Mouse (Mus musculus) gastrocnemius, adult 18-20 months (tissue): ENCODE results near the gene Mst1r. TPM values are rescaled to one million over a fixed set of nuclear protein-coding genes. Genes with fewer than 3 reads are reported as not detected.

Source experiments
- DNase-seq: peaks from one replicate; pipeline ENCODE4 v3.0.0; 2021; ENCODE audit warnings: low spot score
- total RNA-seq, 2 experiments: library from RNA; stranded (reverse); gene quantifications; 2 replicates each; pipeline ENCODE4 v1.2.3; 2021

Mst1r gene
- total RNA-seq, 2 experiments from 2014 or later: 0.39 to 0.52 TPM

GRCm38 (mm10) chr9:107910025-107910769 is 3.5 kb downstream of the Mst1r start:
- DNase-seq: no peak

- DNase-seq: no peak
Measured at GRCm38 (mm10) chr9:107914764-107915420, 8.2 kb downstream of the Mst1r start.

- DNase-seq: no peak
Measured at GRCm38 (mm10) chr9:107917895-107918608, 11.4 kb downstream of the Mst1r start.

DNA sequence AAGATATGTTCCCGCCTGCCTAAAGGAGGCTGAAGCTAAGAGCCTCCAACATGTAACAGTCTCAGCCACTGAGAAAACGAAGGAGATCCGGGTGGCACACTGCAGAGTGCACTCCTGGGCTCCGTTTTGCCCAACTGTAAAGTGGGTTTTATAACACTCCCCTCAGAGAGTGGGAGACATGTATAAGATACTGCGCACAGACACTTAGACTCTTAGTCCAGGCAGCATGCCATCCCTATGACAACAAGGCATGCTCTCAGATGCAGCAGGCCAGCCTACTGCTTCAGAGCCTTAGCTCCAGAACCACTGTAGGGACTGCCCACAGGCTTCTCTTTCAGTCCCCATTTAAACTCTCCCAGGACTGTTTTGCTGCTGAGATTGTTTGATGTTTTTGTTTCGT is 12.2 kb downstream of the Mst1r start:
- DNase-seq: no peak

- DNase-seq: no peak
Measured at GRCm38 (mm10) chr9:107919441-107919840, 12.8 kb downstream of the Mst1r start.

- DNase-seq: peak; percentile 20
Measured at GRCm38 (mm10) chr9:107923021-107923420, 16.3 kb downstream of the Mst1r start.

- DNase-seq: peak; percentile 60
Measured at GRCm38 (mm10) chr9:107923956-107924355, 17.3 kb downstream of the Mst1r start.

GRCm38 (mm10) chr9:107925251-107925650 is 18.6 kb downstream of the Mst1r start:
- no peak for DNase-seq

DNA sequence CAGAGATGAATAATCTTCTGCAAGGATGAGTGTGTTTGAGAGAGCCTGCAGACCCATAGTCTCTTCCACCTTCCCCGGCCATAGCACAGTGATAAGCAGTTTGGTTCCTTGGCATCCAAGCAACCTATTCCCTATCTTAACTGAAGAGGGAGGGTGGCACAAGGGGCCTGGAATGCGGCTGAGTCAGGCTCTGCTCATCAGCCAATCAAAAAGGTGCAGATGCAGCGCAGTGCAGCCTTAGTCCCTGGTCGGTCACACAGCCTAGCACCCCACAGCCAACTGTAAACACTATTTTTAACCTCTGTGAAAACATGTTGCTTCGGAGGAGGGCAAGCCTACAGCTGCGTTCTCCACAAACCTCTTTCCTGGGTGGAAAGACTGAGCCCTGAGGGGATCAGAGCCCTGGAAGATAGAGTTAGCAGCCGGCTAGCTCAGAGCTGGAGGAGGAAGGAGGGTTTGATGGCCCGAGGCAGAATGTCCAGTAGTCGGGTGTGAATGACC is 20.3 kb downstream of the Mst1r start:
- DNase-seq: no peak

- DNase-seq: no peak
Measured at GRCm38 (mm10) chr9:107927749-107928148, 21.1 kb downstream of the Mst1r start.

DNA sequence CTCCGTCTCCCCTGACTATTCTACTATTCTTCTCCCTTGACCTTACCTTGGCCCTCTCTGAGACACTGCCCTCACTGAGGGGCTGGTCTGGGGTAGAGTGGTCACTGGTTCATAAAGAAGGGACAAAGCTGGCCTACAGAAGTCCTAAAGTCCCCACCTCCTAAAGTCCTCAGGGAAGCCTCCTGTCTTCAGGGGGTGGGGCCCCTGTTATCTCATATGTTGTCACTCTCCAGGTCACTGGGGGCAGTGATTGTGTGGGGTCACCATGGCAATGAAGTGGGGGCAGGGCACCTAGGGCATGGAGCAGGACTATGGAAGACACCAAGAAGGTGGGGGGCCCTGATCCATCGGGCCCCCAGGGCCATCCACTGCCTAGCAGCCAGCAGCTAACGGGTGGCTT is 21.5 kb downstream of the Mst1r start, which contains the start of gene Actl11:
TSS of gene Actl11 (plus strand) at position 301 of the 400 bp plus-strand sequence.
- DNase-seq: no peak

GRCm38 (mm10) chr9:107932221-107932620 is 25.5 kb downstream of the Mst1r start:
- no peak for DNase-seq

DNA sequence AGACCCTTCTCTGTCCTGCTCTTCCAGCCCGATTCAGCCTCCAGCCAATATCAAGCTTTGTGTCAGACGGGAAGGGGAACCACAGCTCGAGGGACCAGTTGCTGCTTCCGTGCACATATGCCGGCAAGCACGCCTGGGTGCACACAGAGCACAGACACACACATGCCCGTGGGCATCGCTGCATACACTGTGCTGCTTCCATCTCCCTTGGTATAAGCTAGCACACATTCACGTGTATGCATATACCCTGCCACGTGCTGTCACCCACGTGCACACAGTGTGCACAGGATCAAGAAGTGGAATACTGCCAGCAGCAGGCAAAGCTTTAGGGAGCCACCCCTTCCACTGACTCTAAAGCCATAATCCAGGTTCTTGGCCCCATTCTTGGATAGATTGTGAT is 27.5 kb downstream of the Mst1r start:
- DNase-seq: no peak

DNA sequence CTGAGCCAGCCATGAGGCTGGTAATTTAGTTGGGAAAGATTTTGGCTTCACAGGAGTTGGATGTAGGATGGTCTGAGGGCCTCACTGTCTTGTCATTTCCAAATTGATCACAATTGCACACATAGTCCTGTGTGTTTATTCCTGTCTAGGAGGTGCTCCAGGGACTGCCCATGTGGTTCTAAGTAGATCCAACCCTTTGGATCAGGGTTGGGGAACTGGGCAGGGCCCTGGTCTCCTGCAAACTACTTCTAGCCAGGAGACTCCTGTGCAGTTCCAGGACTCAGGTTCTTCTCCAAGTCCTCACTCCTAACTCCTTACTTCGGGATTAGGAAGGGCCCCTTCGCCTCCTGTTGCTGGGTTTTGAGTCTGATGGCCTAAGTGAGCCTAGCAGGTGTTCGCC is 28.7 kb downstream of the Mst1r start, which contains the start of gene Camkv:
TSS of gene Camkv (plus strand) at position 301 of the 400 bp plus-strand sequence.
- no peak for DNase-seq

- no peak for DNase-seq
Measured at GRCm38 (mm10) chr9:107935790-107936214, 29.1 kb downstream of the Mst1r start.

DNA sequence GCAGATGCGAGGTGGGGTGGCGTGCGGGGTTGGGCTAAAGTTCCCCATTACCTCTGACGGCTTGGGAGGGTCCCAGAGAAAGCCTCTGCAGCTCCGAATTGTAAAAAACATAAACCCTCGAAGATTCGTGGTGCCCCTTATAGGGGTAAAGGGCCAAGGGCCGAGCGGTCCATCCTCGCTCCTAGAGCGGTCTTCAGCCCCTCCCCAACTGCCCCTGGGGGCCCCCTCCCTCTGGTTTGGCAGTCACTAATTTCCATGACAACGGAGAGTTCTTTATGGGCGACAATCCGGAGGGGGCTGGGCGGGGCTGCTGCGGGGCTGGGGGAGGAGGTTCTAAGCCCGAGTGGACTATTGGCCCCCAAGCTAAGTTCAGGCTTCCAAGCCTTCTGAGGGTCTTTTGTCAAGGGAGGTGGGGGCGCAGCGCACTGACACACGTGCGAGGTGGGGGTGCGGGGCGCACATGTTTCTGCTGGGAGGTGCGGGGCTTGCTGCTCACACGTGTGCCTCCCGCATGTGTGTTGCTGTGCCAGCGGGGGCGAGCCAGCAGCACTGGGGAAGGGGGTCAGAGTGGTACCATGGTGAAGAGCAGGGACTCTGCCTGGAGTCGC is 29.6 kb downstream of the Mst1r start:
- no peak for DNase-seq

DNA sequence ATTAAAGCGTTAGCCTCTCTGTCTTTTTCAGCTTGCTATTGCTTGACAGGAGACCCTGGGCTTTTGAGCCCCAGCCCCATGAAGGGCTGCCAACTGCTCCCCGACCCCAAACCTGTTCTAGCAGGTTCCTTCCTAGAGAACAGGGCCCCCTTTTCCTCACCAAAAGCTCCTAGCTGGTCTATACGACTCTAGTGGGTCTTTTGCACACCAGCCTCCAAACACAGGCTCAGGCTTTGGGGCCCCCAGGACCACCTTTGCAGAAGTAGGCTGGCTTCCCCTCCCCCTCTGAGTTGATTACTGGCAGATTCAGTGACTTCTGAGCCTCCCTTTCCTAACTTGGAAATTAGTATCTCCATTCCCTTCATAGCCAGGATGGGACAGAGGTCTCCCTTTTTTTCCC is 30.2 kb downstream of the Mst1r start:
- no peak for DNase-seq

DNA sequence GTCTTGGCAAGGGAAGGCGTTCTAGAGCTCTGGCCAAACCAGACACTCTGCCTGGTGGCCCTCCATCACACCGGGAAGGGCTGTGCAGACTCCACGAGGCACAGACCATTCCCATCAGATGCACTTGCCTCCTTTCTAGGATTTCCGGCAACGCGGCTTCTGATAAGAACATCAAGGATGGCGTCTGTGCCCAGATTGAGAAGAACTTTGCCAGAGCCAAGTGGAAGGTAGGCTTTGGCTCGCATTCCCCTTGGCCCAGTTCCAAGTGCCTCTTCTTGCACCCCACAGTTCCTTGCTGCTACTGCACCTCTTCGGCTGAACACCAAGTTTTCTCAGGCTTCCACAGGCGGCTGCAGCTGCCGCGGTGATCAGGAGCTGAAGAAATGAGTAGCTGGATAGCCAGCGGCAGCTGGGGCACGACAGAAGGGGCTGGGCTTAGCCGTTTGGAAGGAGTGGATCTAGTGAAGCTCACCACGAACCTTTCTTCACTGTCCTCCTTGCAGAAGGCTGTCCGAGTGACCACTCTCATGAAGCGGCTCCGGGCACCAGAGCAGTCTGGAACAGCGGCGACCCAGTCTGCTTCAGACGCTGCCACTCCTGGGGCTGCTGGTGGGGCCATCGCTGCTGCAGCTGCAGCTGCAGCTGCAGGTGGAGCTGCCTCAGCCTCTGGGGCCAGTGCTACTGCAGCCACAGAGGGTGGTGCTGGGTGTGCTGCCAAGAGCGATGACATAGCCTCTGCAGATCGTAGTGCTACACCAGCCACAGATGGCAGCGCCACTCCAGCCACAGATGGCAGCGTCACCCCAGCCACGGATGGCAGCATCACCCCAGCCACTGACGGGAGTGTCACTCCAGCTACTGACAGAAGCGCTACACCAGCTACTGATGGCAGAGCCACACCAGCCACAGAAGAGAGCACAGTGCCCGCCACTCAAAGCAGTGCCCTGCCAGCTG is 40.8 kb downstream of the Mst1r start:
- DNase-seq: peak; percentile 51

GRCm38 (mm10) chr9:107949184-107949921 is 42.7 kb downstream of the Mst1r start:
- no peak for DNase-seq

GRCm38 (mm10) chr9:107949922-107950235 is 43.2 kb downstream of the Mst1r start, which contains the start of gene Traip:
Gene Traip (plus strand): TSS chr9:107950136.
- DNase-seq: no peak
